Mouse (Mus musculus) thymus, postnatal 25 days (tissue): ENCODE data around the gene Faim2.

Source experiments
- DNase-seq: peaks from one replicate; pipeline ENCODE4 v3.0.0; 2022

Faim2 gene

DNA sequence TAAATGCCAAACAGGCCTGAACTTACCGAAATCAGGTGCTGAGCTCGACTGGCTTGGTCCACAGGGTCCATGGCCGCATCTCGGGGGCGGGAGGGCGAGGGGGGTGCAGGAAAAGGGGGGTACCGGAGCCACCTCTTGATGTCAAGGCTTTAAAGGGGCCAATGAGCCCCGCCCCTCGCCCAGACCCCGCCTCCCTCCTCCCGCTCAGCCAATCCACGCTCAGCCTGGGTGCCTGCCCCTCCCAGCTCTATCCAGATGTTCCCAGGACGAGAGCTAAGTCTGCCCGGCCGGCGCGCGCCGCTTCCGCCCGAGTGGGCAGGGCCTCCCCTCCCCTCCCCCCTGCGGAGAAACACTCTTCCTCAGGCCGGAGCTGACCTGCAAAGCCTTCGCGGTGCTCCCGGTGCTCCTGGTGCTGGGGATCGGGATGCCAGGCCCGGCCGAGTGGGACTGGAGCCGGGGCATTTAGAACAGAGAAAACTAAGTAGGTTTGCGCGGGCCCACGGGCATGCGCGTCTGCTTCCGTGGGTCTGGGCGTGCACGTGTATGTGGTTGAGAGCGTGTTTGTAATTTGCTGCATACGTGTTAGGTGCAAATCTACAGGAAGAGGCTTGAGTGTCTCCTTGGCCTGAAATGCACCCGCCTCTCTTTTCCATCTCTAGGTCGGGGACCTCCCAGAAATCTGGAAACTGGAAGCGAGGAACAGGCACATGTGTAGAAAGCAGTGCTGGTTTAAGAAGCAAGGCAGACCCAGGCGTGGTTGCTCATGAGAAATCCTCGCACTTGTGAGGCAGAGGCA lies 70.2 kb downstream of the Faim2 start, which contains the start of gene Nckap5l:
Nckap5l (minus strand) TSS at position 143 of the 796 bp plus-strand sequence.
- peak; percentile 94 for DNase-seq

DNA sequence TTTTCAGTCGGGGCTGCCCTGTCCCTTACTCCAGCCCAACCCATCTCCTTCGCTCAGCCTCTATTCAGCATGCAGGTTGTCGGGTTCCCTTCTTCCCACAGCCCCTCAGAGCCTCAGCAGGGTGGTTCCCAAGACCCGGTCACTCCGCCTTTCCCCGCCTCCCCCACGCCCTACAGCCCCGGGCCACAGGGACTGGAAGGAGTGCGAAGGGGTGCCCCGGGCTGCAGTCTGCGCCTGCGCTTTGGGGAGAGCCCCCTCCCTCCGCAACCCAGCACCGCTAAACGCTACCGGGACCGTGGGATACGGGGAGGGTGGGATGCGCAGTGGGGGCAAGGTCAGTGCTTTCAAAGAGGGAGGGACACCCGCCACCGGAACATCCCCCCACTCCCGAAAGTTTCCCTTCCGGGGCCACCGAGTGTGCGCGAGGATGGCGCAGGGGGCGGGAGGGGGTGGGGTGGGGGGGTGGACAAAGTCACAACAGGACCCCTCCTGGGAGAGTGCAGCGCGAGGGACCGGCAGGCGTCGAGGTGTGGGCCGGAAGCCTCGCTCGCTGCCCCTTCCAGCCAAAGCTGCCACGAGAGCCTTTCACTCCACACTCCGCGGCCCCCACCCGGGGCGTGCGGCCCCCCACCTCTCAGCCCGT lies 70.9 kb downstream of the Faim2 start:
- peak; percentile 64 for DNase-seq

DNA sequence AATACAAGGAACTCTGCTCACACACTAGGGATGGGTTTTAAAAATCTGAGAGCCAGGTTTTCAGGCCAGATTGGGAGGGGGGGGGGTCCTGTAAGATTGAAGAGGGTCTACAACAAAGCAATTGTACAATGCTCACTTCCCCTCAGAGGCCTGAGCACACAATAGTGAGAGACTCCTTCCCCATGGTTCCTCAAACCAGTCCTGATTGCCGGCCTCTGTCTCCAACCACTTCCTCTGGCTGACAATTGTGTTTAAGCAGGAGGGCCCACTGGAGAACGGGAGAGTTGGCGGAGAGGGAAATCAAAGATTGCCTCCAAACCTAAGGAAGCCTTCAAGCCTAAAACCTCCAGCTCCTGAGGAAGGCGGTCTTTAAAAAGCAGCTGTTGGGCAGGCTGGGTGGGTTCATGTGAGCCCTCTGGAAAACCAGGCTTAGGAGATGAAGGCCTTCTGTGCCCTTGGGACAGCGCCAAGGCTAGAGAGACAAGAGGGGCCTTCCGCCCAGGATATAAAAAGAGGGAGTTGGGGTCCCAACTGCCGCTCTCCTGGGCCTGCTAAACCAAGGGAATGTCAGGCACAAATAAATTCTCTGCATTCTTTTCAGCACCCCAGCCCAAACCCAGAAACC lies 71.5 kb downstream of the Faim2 start:
- DNase-seq: no peak

DNA sequence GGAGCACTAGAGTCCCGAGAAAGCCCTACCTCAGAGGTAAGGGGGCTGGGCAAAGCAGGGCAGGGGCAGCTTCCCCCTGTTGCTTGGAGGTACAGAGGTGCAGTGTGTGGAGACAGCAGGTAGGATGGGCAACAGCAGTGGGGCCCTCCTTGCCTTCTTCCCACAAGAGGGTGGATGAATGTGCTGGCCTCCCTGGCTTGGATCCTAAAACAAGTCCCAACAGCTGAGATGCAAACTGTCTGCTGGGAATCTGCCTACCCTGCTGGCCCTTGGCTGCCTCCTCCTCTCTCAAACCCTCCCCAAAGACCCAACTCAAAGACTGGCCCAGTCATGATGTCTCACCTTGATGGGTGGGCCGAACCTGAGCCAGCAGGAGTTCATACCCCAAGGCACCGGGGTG lies 72.5 kb downstream of the Faim2 start:
- no peak for DNase-seq

DNA sequence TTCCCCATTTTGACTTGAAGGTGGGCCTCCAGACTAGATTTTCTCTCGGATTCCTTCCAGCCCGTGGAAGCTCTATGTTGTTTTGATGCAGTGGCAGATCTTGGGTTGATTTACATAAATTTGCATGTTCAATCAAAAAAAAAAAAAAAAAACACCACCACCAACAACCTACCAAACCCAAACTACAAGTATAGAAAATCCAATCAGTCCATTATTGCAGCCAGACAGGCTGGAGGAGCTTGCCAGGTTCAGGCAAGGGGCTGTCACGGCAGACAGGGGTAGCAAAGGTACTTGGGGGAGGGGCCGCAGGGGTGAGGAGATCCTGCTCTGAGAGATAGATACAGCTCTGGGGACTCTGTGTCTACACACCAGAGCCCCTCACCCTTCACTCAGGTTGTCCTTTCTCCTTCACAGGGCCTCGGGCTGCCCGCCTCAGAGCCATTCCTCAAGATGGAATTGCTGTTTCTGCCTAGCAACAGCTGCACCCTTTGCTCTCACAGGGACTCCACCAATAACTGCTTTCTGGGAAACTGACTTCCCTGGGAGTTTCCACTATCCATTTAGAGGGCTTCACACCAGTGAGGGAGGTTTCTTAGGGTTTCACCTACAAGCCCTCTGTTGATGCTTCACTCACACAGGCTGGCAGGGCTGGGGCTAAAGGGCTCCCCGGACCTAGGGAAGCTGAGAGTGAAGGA lies 73.2 kb downstream of the Faim2 start:
- DNase-seq: no peak

DNA sequence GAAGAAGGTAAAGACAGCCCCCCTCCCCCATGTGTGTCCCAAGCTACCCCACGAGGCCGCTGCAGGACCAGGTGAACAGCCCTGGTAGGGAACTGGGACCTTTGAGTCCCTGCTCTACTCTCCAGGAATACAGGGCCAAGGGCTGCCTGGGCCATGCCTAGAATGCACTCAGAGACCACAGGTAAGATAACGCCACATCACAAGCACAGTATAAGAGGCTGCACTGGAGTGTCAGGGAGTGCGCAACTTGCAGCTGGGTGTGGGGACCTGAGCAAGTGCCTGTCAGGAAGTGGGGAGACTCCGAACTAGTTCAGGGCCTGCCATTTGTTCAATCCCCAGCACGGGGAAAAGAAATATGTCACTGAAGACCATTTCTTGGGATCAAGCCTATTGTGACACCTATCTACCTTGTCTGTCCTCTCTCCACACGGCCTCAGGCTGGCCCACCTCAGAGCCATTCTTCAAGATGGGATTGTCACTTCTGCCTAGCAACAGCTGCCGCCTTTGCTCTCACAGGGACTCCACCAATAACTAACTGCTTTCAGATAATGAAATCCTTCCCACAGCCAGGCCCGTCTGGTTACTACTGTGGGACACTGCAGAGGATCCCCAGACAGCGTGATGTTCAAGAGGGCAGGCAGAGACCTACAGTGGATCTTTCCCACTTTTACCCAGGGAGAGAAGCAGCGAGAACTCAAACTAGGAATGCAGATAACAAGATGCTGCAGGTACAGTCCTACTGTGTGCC lies 74.6 kb downstream of the Faim2 start:
- peak; percentile 40 for DNase-seq

DNA sequence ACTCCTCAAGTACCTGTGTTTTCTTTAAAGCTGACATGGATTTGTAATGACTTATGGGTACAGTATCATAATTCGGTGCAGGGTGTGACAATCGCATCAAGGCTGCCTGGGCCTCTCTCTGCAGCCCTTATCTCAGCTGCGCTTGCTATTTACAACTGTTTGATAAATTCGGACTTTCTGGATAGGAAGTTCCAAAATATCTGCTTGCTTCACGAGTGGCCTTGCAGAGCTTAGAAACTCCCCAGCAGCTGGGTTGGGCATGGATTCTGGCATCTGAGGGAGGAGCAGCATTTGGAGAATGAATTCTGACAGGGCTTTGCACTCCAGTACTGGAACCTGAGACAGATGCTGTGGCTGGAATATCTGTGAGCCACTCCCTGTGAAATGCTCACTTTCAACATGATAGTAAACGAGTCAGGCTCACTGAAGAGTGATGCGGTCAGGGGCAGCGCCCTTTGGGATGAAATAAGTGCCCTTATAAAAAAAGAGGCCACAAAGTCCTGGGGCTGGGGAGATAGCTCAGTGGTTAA lies 78.1 kb downstream of the Faim2 start:
- DNase-seq: no peak

DNA sequence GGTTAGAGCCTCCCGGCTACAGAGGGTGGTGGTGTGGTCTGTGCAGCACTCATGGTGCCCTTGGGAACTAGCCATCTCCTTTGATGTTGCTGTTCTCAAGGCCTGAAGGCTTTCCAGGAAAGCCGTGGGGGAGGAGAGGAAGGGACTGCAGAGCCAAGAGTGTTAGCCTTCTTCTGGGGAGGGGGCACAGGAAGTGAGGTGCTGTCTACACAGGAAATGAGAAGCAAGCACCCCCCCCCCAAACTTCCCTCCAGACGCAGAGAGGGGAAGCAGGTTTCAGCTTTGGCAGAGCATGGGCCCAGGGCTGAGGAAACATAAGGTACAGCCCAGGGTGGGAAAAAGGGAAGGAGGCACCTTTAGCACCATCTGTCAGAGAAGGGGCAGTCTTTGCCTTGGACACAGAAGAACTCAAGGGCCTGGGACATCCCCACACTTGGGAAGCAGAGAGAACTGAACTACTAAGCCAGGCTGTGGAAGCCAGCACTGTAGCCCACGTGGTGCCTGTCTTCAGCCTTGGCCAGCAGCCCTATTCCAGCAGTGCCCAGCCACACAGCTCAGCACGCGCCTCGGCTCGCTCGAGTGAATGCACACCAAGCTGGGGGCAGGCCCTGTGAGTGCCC lies 78.7 kb downstream of the Faim2 start:
- peak; percentile 21 for DNase-seq
